Mouse (Mus musculus): ENCODE measurements around the gene Galnt15.

Galnt15 gene

GRCm38 (mm10) chr14:32029411-32029992 is 713 bp downstream of the Galnt15 start:
- in situ Hi-C loops (cut with MboI; ENCODE audit: low pct_unique_long_range_greater_than_20kb in 1 of 2, low sequenced_read_pairs in 2 of 2, unreplicated experiment in 1 of 2) = loop anchor here in 1 of 2 experiments (5.0 kb wide), 1 partner anchor 72 kb away; no protein-coding TSS in a partner anchor

GRCm38 (mm10) chr14:32030073-32030472 is 1.3 kb downstream of the Galnt15 start:
- in situ Hi-C loops (cut with MboI; ENCODE audit: low pct_unique_long_range_greater_than_20kb in 1 of 2, low sequenced_read_pairs in 2 of 2, unreplicated experiment in 1 of 2) = loop anchor here (10.0 kb wide), 2 partner anchors 235 to 375 kb away; no protein-coding TSS in a partner anchor

GRCm38 (mm10) chr14:32032522-32032921 is 3.7 kb downstream of the Galnt15 start:
- in situ Hi-C loops (cut with MboI; ENCODE audit: low pct_unique_long_range_greater_than_20kb in 1 of 2, low sequenced_read_pairs in 2 of 2, unreplicated experiment in 1 of 2) = loop anchor here (10.0 kb wide), 2 partner anchors 238 to 378 kb away; no protein-coding TSS in a partner anchor

GRCm38 (mm10) chr14:32036482-32036881 is 7.7 kb downstream of the Galnt15 start:
- in situ Hi-C loops (cut with MboI; ENCODE audit: low pct_unique_long_range_greater_than_20kb in 1 of 2, low sequenced_read_pairs in 2 of 2, unreplicated experiment in 1 of 2) = loop anchor here (10.0 kb wide), 2 partner anchors 242 to 382 kb away; no protein-coding TSS in a partner anchor

- in situ Hi-C loops (cut with MboI; ENCODE audit: low pct_unique_long_range_greater_than_20kb in 1 of 2, low sequenced_read_pairs in 2 of 2, unreplicated experiment in 1 of 2) = loop anchor here (10.0 kb wide), 2 partner anchors 243 to 383 kb away; no protein-coding TSS in a partner anchor
Observed at GRCm38 (mm10) chr14:32037661-32038252, 9.0 kb downstream of the Galnt15 start.

- in situ Hi-C loops (cut with MboI; ENCODE audit: low pct_unique_long_range_greater_than_20kb in 1 of 2, low sequenced_read_pairs in 2 of 2, unreplicated experiment in 1 of 2) = no loop called here
Observed at GRCm38 (mm10) chr14:32042108-32042507, 13.3 kb downstream of the Galnt15 start.

- in situ Hi-C loops (cut with MboI; ENCODE audit: low pct_unique_long_range_greater_than_20kb in 1 of 2, low sequenced_read_pairs in 2 of 2, unreplicated experiment in 1 of 2) = no loop called here
Observed at GRCm38 (mm10) chr14:32046357-32046756, 17.6 kb downstream of the Galnt15 start.

GRCm38 (mm10) chr14:32050171-32050570 is 21.4 kb downstream of the Galnt15 start:
- in situ Hi-C loops (cut with MboI; ENCODE audit: low pct_unique_long_range_greater_than_20kb in 1 of 2, low sequenced_read_pairs in 2 of 2, unreplicated experiment in 1 of 2) = loop anchor here in 1 of 2 experiments (25.0 kb wide), 1 partner anchor 88 kb away; no protein-coding TSS in a partner anchor

- in situ Hi-C loops (cut with MboI; ENCODE audit: low pct_unique_long_range_greater_than_20kb in 1 of 2, low sequenced_read_pairs in 2 of 2, unreplicated experiment in 1 of 2) = loop anchor here in 1 of 2 experiments (25.0 kb wide), 1 partner anchor 92 kb away; no protein-coding TSS in a partner anchor
Observed at GRCm38 (mm10) chr14:32053895-32054294, 25.1 kb downstream of the Galnt15 start.

GRCm38 (mm10) chr14:32054788-32055187 is 26.0 kb downstream of the Galnt15 start:
- in situ Hi-C loops (cut with MboI; ENCODE audit: low pct_unique_long_range_greater_than_20kb in 1 of 2, low sequenced_read_pairs in 2 of 2, unreplicated experiment in 1 of 2) = loop anchor here in 1 of 2 experiments (25.0 kb wide), 1 partner anchor 92 kb away; no protein-coding TSS in a partner anchor

GRCm38 (mm10) chr14:32055781-32056180 is 27.0 kb downstream of the Galnt15 start:
- in situ Hi-C loops (cut with MboI; ENCODE audit: low pct_unique_long_range_greater_than_20kb in 1 of 2, low sequenced_read_pairs in 2 of 2, unreplicated experiment in 1 of 2) = loop anchor here in 1 of 2 experiments (25.0 kb wide), 1 partner anchor 93 kb away; no protein-coding TSS in a partner anchor

- in situ Hi-C loops (cut with MboI; ENCODE audit: low pct_unique_long_range_greater_than_20kb in 1 of 2, low sequenced_read_pairs in 2 of 2, unreplicated experiment in 1 of 2) = loop anchor here in 1 of 2 experiments (25.0 kb wide), 1 partner anchor 94 kb away; no protein-coding TSS in a partner anchor
Observed at GRCm38 (mm10) chr14:32056675-32057074, 27.9 kb downstream of the Galnt15 start.

- in situ Hi-C loops (cut with MboI; ENCODE audit: low pct_unique_long_range_greater_than_20kb in 1 of 2, low sequenced_read_pairs in 2 of 2, unreplicated experiment in 1 of 2) = loop anchor here in 1 of 2 experiments (25.0 kb wide), 1 partner anchor 95 kb away; no protein-coding TSS in a partner anchor
Observed at GRCm38 (mm10) chr14:32057664-32058063, 28.9 kb downstream of the Galnt15 start.

- in situ Hi-C loops (cut with MboI; ENCODE audit: low pct_unique_long_range_greater_than_20kb in 1 of 2, low sequenced_read_pairs in 2 of 2, unreplicated experiment in 1 of 2) = loop anchor here in 1 of 2 experiments (25.0 kb wide), 1 partner anchor 99 kb away; no protein-coding TSS in a partner anchor
Observed at GRCm38 (mm10) chr14:32061398-32061797, 32.6 kb downstream of the Galnt15 start.

- in situ Hi-C loops (cut with MboI; ENCODE audit: low pct_unique_long_range_greater_than_20kb in 1 of 2, low sequenced_read_pairs in 2 of 2, unreplicated experiment in 1 of 2) = loop anchor here (5.0 to 25.0 kb wide), 4 partner anchors 111 to 428 kb away; partner anchors contain the start of genes Btd (in 1 of the 2), Gm49387 (in 1 of the 2) and Hacl1 (in 1 of the 2)
Observed at GRCm38 (mm10) chr14:32072807-32073206, 44.0 kb downstream of the Galnt15 start.

GRCm38 (mm10) chr14:32073211-32073685 is 44.5 kb downstream of the Galnt15 start:
- in situ Hi-C loops (cut with MboI; ENCODE audit: low pct_unique_long_range_greater_than_20kb in 1 of 2, low sequenced_read_pairs in 2 of 2, unreplicated experiment in 1 of 2) = loop anchor here (5.0 to 25.0 kb wide), 4 partner anchors 111 to 428 kb away; partner anchors contain the start of genes Btd (in 1 of the 2), Gm49387 (in 1 of the 2) and Hacl1 (in 1 of the 2)

- in situ Hi-C loops (cut with MboI; ENCODE audit: low pct_unique_long_range_greater_than_20kb in 1 of 2, low sequenced_read_pairs in 2 of 2, unreplicated experiment in 1 of 2) = loop anchor here (5.0 to 25.0 kb wide), 4 partner anchors 112 to 429 kb away; partner anchors contain the start of genes Btd (in 1 of the 2), Gm49387 (in 1 of the 2) and Hacl1 (in 1 of the 2)
Observed at GRCm38 (mm10) chr14:32073901-32074300, 45.1 kb downstream of the Galnt15 start.

GRCm38 (mm10) chr14:32076896-32077575 is 48.2 kb downstream of the Galnt15 start:
- in situ Hi-C loops (cut with MboI; ENCODE audit: low pct_unique_long_range_greater_than_20kb in 1 of 2, low sequenced_read_pairs in 2 of 2, unreplicated experiment in 1 of 2) = loop anchor here in 1 of 2 experiments (10.0 kb wide), 1 partner anchor 432 kb away; the partner anchor contains the start of genes Btd, Gm49387 and Hacl1

Measured in mouse embryonic stem cell (cell line).